Mouse (Mus musculus): ENCODE data around the gene Fbln2. TPM values are rescaled to one million over a fixed set of nuclear protein-coding genes. Genes with fewer than 3 reads are reported as not detected.

The Fbln2 gene
- total RNA-seq, 2 experiments from 2014 or later: 9.3 to 10.3 TPM

Other genes with a start within 250 kb of the Fbln2 start
- 100 to 1,000 TPM; 243 to 261 TPM for gene Iqsec1, start 223.8 kb upstream of the Fbln2 start, total RNA-seq (2021)
- gene Nup210, start 95.6 kb upstream of the Fbln2 start, total RNA-seq (2021): 10 to 100 TPM; 19.1 to 24.7 TPM
- gene Hdac11, start 55.8 kb upstream of the Fbln2 start, total RNA-seq (2021): 100 to 1,000 TPM; 143 to 159 TPM
- gene Wnt7a, start 198.9 kb downstream of the Fbln2 start, total RNA-seq (2021): 10 to 100 TPM; 23.1 to 30.4 TPM

Data from layer of hippocampus, postnatal 36 days (tissue).